Mouse (Mus musculus): ENCODE measurements at regions not wholly inside any gene's neighbourhood (a gene's known extent, or its start where the extent isn't known, plus 50 kb on each side); places are given as distances from the start of the nearest gene placed in this dataset.
"Not testable (repeated sequence)": the region's sequence is repeated elsewhere in the genome, so short reads cannot be mapped to it uniquely, and the experiment has no call there.

DNA sequence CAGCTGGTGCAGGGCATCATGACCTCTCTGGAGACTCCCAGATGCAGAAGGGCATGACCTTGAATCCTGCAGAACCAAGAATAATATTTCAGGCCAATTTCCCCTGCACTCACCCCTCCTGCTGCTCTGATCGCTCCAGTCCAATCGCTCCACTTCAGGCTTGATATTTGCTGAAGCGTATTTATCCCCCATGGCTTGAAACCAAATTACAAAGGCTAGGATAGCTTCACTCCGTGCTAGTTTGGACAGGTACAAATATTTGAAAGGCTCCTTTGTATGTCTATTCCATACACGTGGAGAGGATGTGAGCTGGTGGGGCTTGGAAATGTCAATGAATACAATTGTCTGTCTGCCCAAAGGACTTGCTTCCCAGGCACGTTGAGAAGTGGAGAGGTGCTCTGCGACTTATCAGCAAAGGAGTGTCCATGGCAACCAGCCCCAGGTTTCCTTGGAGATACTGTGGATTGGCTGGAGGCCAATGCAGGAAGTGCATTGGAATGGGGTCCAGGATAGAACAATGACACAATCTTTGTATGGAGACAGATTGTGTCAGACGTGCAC is 201.8 kb upstream of the Tmc3 start:
- H3K27me3 ChIP-seq (ENCODE audit: control insufficient read depth, insufficient read depth, low read length) = no peaks in the 10 kb centered on the region
- H3K4me1 ChIP-seq (replicated peaks; ENCODE audit: control insufficient read depth, insufficient read depth, low read length) = no peaks in the 10 kb centered on the region
- H3K36me3 ChIP-seq (ENCODE audit: control insufficient read depth, insufficient read depth, low read length) = no peaks in the 10 kb centered on the region
- H3K27ac ChIP-seq (ENCODE audit: control insufficient read depth, insufficient read depth, low read length) = no peak overlapping the region
- no peak for DNase-seq
- TF ChIP-seq CTCF (IDR thresholded peaks at IDR 0.05; ENCODE audit: borderline replicate concordance, control insufficient read depth, extremely low read depth, insufficient read depth, low read length, poor library complexity) (no peak), POLR2A (IDR thresholded peaks at IDR 0.05; ENCODE audit: control insufficient read depth, extremely low read depth, insufficient read depth, low read length, poor library complexity) (no peak)
- H3K4me3 ChIP-seq (ENCODE audit: control insufficient read depth, insufficient read depth, low read length) = no peak overlapping the region
- WGBS = 58% methylated on average over 8 of the region's 8 CpGs

DNA sequence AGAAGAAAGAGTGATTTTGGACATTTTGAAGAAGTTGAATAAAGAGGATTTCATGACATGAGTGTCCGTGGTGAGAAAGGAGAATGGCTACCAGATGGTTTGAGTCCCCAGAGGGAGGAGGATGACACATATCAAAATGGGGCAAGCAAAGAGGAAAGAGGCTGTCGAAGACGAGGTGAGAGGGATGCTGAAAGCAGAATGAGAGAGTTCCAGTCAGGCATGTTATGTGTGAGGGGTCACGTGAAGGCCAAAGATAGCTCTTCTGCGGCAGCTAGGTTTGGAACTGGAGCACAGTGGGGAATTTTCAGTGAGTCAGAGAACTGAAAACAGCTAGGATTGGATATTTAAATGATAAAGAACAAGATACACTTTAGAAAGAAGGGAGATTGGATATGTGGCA is 193.3 kb upstream of the Tmc3 start:
- Histone ChIP-seq H3K27me3 (ENCODE audit: control insufficient read depth, insufficient read depth, low read length) (no peaks in the 10 kb centered on the region), H3K4me1 (replicated peaks; ENCODE audit: control insufficient read depth, insufficient read depth, low read length) (no peaks in the 10 kb centered on the region), H3K36me3 (ENCODE audit: control insufficient read depth, insufficient read depth, low read length) (no peaks in the 10 kb centered on the region), H3K4me3 (ENCODE audit: control insufficient read depth, insufficient read depth, low read length) (no peak overlapping the region), H3K27ac (ENCODE audit: control insufficient read depth, insufficient read depth, low read length) (no peak overlapping the region)
- no peak for DNase-seq
- TF ChIP-seq POLR2A (IDR thresholded peaks at IDR 0.05; ENCODE audit: control insufficient read depth, extremely low read depth, insufficient read depth, low read length, poor library complexity) = no peak
- WGBS = 89% methylated on average over 5 of the region's 5 CpGs

DNA sequence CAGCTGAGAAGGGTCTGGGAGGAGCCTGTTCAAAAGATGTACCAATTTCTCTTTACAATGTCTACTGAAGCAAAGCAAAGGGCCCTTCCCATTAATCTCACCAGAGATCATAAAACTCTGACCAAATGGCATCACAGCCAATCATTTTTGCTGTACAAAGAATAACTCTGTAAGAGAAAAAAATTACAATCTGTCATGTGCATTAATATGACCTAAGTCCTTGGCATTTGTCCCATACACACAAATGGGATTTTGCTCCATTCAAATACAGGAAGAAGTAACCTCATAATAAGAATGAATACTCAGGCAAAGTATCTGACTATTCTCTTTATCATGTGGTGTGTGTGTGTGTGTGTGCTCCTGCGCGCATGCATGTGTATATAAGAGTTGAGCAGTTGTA is 192.5 kb upstream of the Tmc3 start:
- Histone ChIP-seq H3K4me1 (replicated peaks; ENCODE audit: control insufficient read depth, insufficient read depth, low read length) (no peaks in the 10 kb centered on the region), H3K36me3 (ENCODE audit: control insufficient read depth, insufficient read depth, low read length) (no peaks in the 10 kb centered on the region), H3K27ac (ENCODE audit: control insufficient read depth, insufficient read depth, low read length) (no peak overlapping the region), H3K4me3 (ENCODE audit: control insufficient read depth, insufficient read depth, low read length) (no peak overlapping the region), H3K27me3 (ENCODE audit: control insufficient read depth, insufficient read depth, low read length) (no peaks in the 10 kb centered on the region)
- TF ChIP-seq CTCF (IDR thresholded peaks at IDR 0.05; ENCODE audit: borderline replicate concordance, control insufficient read depth, extremely low read depth, insufficient read depth, low read length, poor library complexity) = no peak
- TF ChIP-seq POLR2A (IDR thresholded peaks at IDR 0.05; ENCODE audit: control insufficient read depth, extremely low read depth, insufficient read depth, low read length, poor library complexity) = no peak
- no peak for DNase-seq
- 94% methylated on average over 2 of the region's 2 CpGs for WGBS

DNA sequence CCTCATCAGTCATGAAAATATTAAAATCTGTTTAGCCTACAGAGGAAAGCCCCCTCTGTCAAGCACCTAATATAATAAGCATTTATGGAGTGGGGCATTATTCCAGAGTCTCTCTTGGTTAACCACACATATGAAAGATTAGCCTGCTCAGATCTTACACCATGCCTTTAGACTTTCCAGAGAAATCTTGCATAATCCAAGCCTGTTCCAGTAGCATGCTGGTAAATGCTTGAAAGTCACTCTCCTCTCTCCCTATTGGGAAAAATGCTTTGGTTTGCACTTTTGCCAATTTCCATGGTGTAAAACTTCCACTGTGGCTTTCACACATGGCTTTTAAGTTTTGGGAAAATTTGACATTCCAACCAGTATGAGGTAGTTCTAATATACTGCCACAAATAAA is 192.1 kb upstream of the Tmc3 start:
- no peaks in the 10 kb centered on the region for H3K4me1 ChIP-seq (replicated peaks; ENCODE audit: control insufficient read depth, insufficient read depth, low read length)
- no peaks in the 10 kb centered on the region for H3K36me3 ChIP-seq (ENCODE audit: control insufficient read depth, insufficient read depth, low read length)
- no peak overlapping the region for H3K4me3 ChIP-seq (ENCODE audit: control insufficient read depth, insufficient read depth, low read length)
- H3K27me3 ChIP-seq (ENCODE audit: control insufficient read depth, insufficient read depth, low read length) = no peaks in the 10 kb centered on the region
- no peak for DNase-seq
- H3K27ac ChIP-seq (ENCODE audit: control insufficient read depth, insufficient read depth, low read length) = no peak overlapping the region
- TF ChIP-seq CTCF (IDR thresholded peaks at IDR 0.05; ENCODE audit: borderline replicate concordance, control insufficient read depth, extremely low read depth, insufficient read depth, low read length, poor library complexity) (no peak), POLR2A (IDR thresholded peaks at IDR 0.05; ENCODE audit: control insufficient read depth, extremely low read depth, insufficient read depth, low read length, poor library complexity) (no peak)

DNA sequence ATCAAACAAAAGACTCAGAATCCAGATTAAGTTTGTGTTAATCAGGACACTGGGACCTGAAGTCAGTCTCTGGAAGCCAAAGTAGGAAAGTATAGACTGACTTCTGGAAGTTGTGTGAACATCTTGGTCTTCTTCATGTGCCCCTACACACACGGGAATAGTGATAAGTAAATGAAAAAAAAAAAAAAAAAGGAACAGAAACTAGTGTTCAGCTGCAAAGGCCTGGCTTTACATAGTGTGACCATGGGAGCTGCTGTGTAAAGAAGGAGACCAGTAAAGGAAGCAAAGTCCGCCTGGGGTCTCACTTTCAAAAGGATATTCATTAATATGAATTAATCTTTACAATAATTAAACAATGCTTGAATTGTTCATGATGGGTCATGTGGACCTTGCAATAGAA is 190.6 kb upstream of the Tmc3 start:
- H3K4me3 ChIP-seq (ENCODE audit: control insufficient read depth, insufficient read depth, low read length) = no peak overlapping the region
- no peak overlapping the region for H3K27ac ChIP-seq (ENCODE audit: control insufficient read depth, insufficient read depth, low read length)
- 50% methylated on average over 2 of the region's 2 CpGs for WGBS
- TF ChIP-seq POLR2A (IDR thresholded peaks at IDR 0.05; ENCODE audit: control insufficient read depth, extremely low read depth, insufficient read depth, low read length, poor library complexity) (no peak), CTCF (IDR thresholded peaks at IDR 0.05; ENCODE audit: borderline replicate concordance, control insufficient read depth, extremely low read depth, insufficient read depth, low read length, poor library complexity) (no peak)
- H3K36me3 ChIP-seq (ENCODE audit: control insufficient read depth, insufficient read depth, low read length) = no peaks in the 10 kb centered on the region
- DNase-seq = no peak
- H3K27me3 ChIP-seq (ENCODE audit: control insufficient read depth, insufficient read depth, low read length) = no peaks in the 10 kb centered on the region
- no peaks in the 10 kb centered on the region for H3K4me1 ChIP-seq (replicated peaks; ENCODE audit: control insufficient read depth, insufficient read depth, low read length)

DNA sequence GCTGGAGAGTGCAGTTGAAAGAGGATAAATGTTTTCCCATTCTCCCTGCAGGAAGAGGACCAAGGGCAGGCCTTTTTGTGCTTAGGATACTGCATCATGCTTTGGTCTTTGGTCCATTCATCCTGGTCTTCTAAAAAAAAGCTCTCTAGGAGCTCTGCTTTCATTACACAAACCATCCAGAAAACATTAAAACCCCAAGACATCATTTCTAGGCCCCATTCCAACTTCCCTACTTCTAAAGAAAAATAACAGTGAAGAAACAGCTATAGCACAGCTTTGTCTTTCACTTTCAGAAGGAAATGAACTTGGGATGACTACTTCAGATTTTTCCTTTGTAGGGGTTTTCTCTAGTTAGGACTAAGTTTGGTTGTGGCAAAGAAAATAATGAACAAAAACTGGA is 185.1 kb upstream of the Tmc3 start:
- DNase-seq = no peak
- H3K27me3 ChIP-seq (ENCODE audit: control insufficient read depth, insufficient read depth, low read length) = no peaks in the 10 kb centered on the region
- no peak for TF ChIP-seq POLR2A (IDR thresholded peaks at IDR 0.05; ENCODE audit: control insufficient read depth, extremely low read depth, insufficient read depth, low read length, poor library complexity)
- no peak for TF ChIP-seq CTCF (IDR thresholded peaks at IDR 0.05; ENCODE audit: borderline replicate concordance, control insufficient read depth, extremely low read depth, insufficient read depth, low read length, poor library complexity)
- no peaks in the 10 kb centered on the region for H3K36me3 ChIP-seq (ENCODE audit: control insufficient read depth, insufficient read depth, low read length)
- H3K4me1 ChIP-seq (replicated peaks; ENCODE audit: control insufficient read depth, insufficient read depth, low read length) = no peaks in the 10 kb centered on the region
- H3K27ac ChIP-seq (ENCODE audit: control insufficient read depth, insufficient read depth, low read length) = no peak overlapping the region
- no peak overlapping the region for H3K4me3 ChIP-seq (ENCODE audit: control insufficient read depth, insufficient read depth, low read length)

DNA sequence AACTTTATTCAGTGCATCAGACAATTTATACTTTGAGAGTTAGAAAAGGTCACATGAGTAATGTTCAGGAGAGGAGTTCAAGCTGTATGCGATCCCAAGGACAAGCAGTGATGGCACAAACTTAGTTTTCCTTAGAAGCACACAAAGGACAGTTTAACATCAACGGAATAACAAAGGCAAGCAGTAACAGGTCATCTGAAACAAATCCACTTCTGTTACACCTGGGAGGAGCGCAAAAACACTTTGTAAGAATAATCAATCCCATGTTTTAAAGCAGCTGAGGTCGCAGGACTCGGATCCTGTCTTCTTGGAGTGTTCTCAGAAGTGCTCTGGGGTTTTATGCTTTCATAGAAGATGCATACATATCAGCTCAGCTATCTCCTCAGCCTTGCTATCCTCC is 183.7 kb upstream of the Tmc3 start:
- no peaks in the 10 kb centered on the region for H3K36me3 ChIP-seq (ENCODE audit: control insufficient read depth, insufficient read depth, low read length)
- H3K4me1 ChIP-seq (replicated peaks; ENCODE audit: control insufficient read depth, insufficient read depth, low read length) = no peaks in the 10 kb centered on the region
- no peaks in the 10 kb centered on the region for H3K27me3 ChIP-seq (ENCODE audit: control insufficient read depth, insufficient read depth, low read length)
- no peak for DNase-seq
- TF ChIP-seq POLR2A (IDR thresholded peaks at IDR 0.05; ENCODE audit: control insufficient read depth, extremely low read depth, insufficient read depth, low read length, poor library complexity) (no peak), CTCF (IDR thresholded peaks at IDR 0.05; ENCODE audit: borderline replicate concordance, control insufficient read depth, extremely low read depth, insufficient read depth, low read length, poor library complexity) (no peak)
- H3K27ac ChIP-seq (ENCODE audit: control insufficient read depth, insufficient read depth, low read length) = no peak overlapping the region
- 97% methylated on average over 5 of the region's 5 CpGs for WGBS
- H3K4me3 ChIP-seq (ENCODE audit: control insufficient read depth, insufficient read depth, low read length) = no peak overlapping the region

DNA sequence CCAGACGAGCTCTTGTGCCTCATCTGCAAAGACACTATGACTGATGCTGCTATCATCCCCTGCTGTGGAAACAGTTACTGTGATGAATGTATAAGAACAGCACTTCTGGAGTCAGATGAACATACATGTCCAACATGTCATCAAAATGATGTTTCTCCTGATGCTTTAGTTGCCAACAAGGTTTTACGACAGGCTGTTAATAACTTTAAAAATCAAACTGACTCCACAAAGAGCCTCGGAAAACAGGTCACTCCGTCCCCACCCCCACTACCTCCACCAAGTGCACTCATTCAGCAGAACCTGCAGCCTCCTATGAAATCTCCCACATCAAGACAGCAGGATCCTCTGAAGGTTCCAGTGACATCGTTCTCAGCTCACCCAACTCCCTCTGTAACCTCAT is 172.0 kb upstream of the Tmc3 start:
- not testable (repeated sequence) for H3K4me3 ChIP-seq (ENCODE audit: control insufficient read depth, insufficient read depth, low read length); H3K27me3 ChIP-seq (ENCODE audit: control insufficient read depth, insufficient read depth, low read length); H3K4me1 ChIP-seq (replicated peaks; ENCODE audit: control insufficient read depth, insufficient read depth, low read length); H3K27ac ChIP-seq (ENCODE audit: control insufficient read depth, insufficient read depth, low read length); H3K36me3 ChIP-seq (ENCODE audit: control insufficient read depth, insufficient read depth, low read length)
- peak; percentile 2 for DNase-seq
- WGBS = 93% methylated on average over 5 of the region's 5 CpGs
